Mouse (Mus musculus) subcutaneous adipose tissue, adult 2 months (tissue): ENCODE measurements around the gene Trim11. TPM values are rescaled to one million over a fixed set of nuclear protein-coding genes. Genes with fewer than 3 reads are reported as not detected.

Experiments
- polyA plus RNA-seq: library from polyadenylated mRNA; depleted of rRNA; stranded (reverse); fragments of >200 nt; gene quantifications from 2 replicates; pipeline ENCODE4 v1.2.3, GENCODE M21; 2012; ENCODE audit warnings: low replicate concordance; rRNA removed

The Trim11 gene
- 18.3 and 30.5 TPM in 2 replicates for polyA plus RNA-seq

DNA sequence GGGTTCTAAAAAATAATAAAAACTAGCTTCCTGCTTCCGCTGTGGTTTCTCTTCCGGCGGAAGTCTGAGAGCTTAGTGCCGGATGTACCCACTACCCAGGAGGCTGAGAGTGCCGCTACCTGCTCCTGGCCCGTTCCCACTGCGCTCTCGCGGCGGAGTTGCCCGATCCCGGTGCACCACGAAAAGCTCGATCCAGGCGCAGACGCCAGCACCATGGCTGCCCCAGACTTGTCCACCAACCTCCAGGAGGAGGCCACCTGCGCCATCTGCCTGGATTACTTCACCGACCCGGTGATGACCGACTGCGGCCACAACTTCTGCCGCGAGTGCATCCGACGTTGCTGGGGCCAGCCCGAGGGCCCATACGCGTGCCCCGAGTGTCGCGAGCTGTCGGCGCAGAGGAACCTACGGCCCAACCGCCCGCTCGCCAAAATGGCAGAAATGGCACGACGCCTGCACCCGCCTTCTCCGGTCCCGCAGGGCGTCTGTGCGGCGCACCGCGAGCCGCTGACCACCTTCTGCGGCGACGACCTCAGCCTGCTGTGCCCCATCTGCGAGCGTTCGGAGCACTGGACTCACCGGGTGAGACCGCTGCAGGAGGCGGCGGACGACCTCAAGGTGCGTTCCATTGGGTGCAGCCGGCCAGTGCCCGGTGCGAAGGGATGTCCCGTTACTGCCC is at the start of gene Trim11:
TSS of gene Trim11 (plus strand) at position 67 of the 679 bp plus-strand sequence.

DNA sequence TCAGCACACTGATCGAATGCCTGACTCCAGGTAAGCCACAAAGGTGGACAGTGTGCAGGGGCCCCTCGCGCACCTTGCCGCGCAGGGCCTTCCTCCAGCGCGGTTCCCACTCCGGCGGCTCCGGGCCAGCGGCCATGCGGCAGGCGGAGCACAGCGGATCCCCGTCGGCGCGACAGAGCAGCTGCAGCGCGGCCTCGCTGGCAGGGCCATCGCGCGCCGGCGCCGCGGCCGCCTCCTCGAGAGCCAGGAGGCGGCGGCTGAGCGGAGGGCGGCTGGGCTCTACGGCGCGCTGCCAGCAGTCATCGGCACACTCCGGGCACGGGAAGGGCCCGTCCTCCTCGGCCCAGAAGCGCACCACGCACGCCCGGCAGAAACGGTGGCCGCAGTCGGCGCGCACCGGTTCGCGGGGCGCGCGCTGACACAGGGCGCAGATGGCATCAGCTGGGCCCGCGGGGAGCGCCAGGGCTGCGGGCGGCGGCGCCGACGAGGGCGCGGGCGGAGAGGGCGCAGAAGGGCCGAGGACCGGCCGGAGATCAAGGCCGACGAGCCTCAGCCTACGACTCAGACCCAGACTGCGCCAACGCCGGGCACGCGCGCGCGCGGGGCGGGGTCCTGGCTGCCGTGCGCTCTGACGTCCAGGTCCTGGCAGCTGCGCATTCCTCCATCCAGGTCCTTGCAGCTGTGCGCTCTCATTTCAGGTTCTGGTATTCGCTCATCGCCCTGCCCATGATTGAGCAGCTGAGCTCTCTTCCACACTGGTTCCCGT is 39.4 kb upstream of the Trim11 start, which contains the start of gene Rnf187:
TSS of gene Rnf187 (minus strand) at position 595 of the 766 bp plus-strand sequence.

DNA sequence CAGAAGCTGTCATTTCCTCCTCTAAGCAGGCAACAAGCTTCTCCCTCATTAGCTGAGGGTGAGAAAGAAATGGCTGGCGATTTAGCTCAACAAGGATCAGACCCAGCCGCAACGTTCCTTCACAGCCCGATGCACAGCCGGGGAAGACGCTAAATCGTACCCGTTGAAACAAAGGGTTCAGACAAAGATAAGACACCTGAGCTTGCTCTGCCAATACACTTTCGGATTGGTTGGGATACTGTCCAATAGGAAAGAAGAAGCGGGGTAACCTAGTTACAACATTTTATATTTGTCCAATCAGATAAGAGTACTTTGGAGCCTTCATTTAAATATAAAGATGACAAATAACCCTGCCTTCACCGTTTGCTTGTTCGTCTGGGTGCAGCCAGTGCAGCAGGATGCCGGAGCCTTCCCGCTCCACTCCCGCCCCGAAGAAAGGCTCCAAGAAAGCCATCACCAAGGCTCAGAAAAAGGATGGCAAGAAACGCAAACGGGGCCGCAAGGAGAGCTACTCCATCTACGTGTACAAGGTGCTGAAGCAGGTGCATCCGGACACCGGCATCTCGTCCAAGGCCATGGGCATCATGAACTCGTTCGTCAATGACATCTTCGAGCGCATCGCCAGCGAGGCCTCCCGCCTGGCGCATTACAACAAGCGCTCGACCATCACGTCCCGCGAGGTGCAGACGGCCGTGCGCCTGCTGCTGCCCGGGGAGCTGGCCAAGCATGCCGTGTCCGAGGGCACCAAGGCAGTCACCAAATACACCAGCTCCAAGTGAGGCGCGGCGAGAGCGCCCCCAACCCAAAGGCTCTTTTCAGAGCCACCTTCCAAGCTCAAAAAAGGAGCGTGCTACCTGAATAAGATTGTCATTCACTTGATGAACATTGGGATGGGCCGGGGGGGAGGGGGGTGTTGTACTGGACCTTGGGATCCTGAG is 29.1 kb upstream of the Trim11 start, which contains the start of gene Hist3h2ba:
TSS of gene Hist3h2ba (plus strand) at position 379 of the 938 bp plus-strand sequence.

DNA sequence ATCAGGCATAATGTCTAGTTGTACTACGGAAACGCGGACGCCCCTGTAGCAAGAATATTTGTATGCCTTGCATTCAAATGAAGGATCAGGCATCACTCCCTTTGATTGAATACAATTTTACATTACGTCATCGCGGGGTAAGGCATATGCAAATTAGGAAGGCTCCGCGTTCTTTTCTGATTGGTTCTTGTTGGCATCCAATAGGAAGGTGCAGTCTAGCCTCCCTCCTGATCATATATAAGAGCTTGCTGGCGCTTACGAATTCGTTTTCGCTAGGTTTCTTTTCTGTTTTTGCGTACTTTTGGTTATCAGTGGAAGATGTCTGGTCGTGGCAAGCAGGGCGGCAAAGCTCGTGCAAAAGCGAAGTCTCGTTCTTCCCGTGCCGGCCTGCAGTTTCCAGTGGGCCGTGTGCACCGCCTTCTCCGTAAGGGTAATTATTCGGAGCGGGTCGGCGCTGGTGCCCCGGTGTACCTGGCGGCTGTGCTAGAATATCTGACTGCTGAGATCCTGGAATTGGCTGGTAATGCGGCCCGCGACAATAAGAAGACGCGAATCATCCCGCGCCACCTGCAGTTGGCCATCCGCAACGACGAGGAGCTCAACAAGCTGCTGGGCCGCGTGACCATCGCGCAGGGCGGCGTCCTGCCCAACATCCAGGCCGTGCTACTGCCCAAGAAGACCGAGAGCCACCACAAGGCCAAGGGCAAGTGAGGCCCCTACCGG is 23.3 kb upstream of the Trim11 start, which contains the start of the genes Hist3h2a and Trim17:
TSS of gene Hist3h2a (plus strand) at position 266 of the 723 bp plus-strand sequence.
TSS of gene Trim17 (plus strand) at position 266 of the 723 bp plus-strand sequence.

Other genes starting within 250 kb of the Trim11 start
- gene Olfr317, start 238.9 kb upstream of the Trim11 start, polyA plus RNA-seq = not detected in 2 replicates
- not detected in 2 replicates for gene Olfr316, start 225.4 kb upstream of the Trim11 start, polyA plus RNA-seq
- gene Olfr315, start 204.9 kb upstream of the Trim11 start, polyA plus RNA-seq = not detected in 2 replicates
- not detected in 2 replicates for gene Olfr314, start 195.1 kb upstream of the Trim11 start, polyA plus RNA-seq
- 0.37 and 2.4 TPM in 2 replicates for gene Fam183b, start 176.1 kb upstream of the Trim11 start, polyA plus RNA-seq
- gene Olfr313, start 163.1 kb upstream of the Trim11 start, polyA plus RNA-seq = not detected in 2 replicates
- not detected in 2 replicates for gene Olfr312, start 148.9 kb upstream of the Trim11 start, polyA plus RNA-seq
- not detected in 2 replicates for gene Olfr311, start 138.8 kb upstream of the Trim11 start, polyA plus RNA-seq
- gene Gm12258, start 130.9 kb upstream of the Trim11 start, polyA plus RNA-seq = 4.3 and 5.5 TPM in 2 replicates
- 4.6 and 5.1 TPM in 2 replicates for gene 2810021J22Rik, start 110.9 kb upstream of the Trim11 start, polyA plus RNA-seq
- gene Zfp39, start 73.9 kb upstream of the Trim11 start, polyA plus RNA-seq = 1.4 and 2.0 TPM in 2 replicates
- not detected in 2 replicates for gene Btnl10, start 60.2 kb upstream of the Trim11 start, polyA plus RNA-seq
- gene Rnf187, start 39.2 kb upstream of the Trim11 start, polyA plus RNA-seq = 169 and 254 TPM in 2 replicates
- gene Hist3h2ba, start 29.2 kb upstream of the Trim11 start, polyA plus RNA-seq = 0.99 and 6.7 TPM in 2 replicates
- gene Hist3h2a, start 23.4 kb upstream of the Trim11 start, polyA plus RNA-seq = 13.4 and 31.4 TPM in 2 replicates
- 0.36 and 0.82 TPM in 2 replicates for gene Trim17, start 23.4 kb upstream of the Trim11 start, polyA plus RNA-seq
- gene Obscn, start 158.3 kb downstream of the Trim11 start, polyA plus RNA-seq = 0.06 and 0.53 TPM in 2 replicates
- 6.4 and 6.9 TPM in 2 replicates for gene Iba57, start 185.6 kb downstream of the Trim11 start, polyA plus RNA-seq
- gene Gjc2, start 205.1 kb downstream of the Trim11 start, polyA plus RNA-seq = 1.4 and 11.8 TPM in 2 replicates
- gene Guk1, start 214.1 kb downstream of the Trim11 start, polyA plus RNA-seq = 110 and 125 TPM in 2 replicates
- 50.4 and 64.6 TPM in 2 replicates for gene Mrpl55, start 224.4 kb downstream of the Trim11 start, polyA plus RNA-seq
- gene 2310033P09Rik, start 230.2 kb downstream of the Trim11 start, polyA plus RNA-seq = 19.8 and 24.9 TPM in 2 replicates